Mouse (Mus musculus) ES-E14 (cell line): Measurements from ENCODE around the gene Cnih2.

ENCODE experiments used
- CHD2 ChIP-seq: IDR thresholded peaks from 2 replicates; pipeline ENCODE4 v1.6.1; 2014; ENCODE audit warnings: mild to moderate bottlenecking, low read depth, low read length, inconsistent platforms
- HCFC1 ChIP-seq: IDR thresholded peaks from 2 replicates; pipeline ENCODE4 v1.6.1; 2012; ENCODE audit warnings: low read length, inconsistent platforms, borderline replicate concordance; ENCODE audit not compliant: insufficient read depth
- MAFK ChIP-seq: IDR thresholded peaks from 2 replicates; pipeline ENCODE4 v1.6.1; 2014; ENCODE audit warnings: mild to moderate bottlenecking, low read depth, low read length, inconsistent platforms; ENCODE audit not compliant: insufficient read depth
- ZC3H11A ChIP-seq: IDR thresholded peaks from 2 replicates; pipeline ENCODE4 v1.6.1; 2012; ENCODE audit warnings: low read depth, mild to moderate bottlenecking, inconsistent platforms, low read length, borderline replicate concordance
- ZNF384 ChIP-seq: IDR thresholded peaks from 2 replicates; pipeline ENCODE4 v1.6.1; 2012; ENCODE audit warnings: low read depth, low read length, inconsistent platforms

DNA sequence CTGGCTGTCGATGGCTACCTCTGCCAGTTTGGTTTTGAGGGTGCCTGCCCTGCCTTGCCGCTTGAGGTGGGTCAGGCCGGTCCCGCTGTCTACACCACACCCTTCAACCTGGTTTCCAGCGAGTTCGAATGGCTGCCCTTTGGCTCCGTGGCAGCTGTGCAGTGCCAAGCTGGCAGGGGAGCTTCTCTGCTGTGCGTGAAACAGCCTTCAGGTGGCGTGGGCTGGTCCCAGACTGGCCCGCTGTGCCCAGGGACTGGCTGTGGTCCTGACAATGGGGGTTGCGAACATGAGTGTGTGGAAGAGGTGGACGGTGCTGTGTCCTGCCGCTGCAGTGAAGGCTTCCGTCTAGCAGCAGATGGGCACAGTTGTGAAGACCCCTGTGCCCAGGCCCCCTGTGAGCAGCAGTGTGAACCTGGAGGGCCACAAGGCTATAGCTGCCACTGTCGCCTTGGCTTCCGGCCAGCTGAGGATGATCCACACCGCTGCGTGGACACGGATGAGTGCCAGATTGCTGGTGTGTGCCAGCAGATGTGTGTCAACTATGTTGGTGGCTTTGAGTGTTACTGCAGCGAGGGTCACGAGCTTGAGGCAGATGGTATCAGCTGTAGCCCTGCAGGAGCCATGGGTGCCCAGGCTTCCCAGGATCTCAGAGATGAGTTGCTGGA is 29.6 kb downstream of the Cnih2 start:
- TF ChIP-seq MAFK (no peak), CHD2 (no peak), ZNF384 (no peak), HCFC1 (no peak), ZC3H11A (no peak)
